Mouse (Mus musculus) MEL-GATA-1-ER (cell line): ENCODE data around the gene Caap1.

Experiments
- DNase-seq: peaks from one replicate; pipeline ENCODE4 v3.0.0-alpha.2; 2012; ENCODE audit warnings: low read depth; ENCODE audit errors: extremely low read depth

Gene Caap1

DNA sequence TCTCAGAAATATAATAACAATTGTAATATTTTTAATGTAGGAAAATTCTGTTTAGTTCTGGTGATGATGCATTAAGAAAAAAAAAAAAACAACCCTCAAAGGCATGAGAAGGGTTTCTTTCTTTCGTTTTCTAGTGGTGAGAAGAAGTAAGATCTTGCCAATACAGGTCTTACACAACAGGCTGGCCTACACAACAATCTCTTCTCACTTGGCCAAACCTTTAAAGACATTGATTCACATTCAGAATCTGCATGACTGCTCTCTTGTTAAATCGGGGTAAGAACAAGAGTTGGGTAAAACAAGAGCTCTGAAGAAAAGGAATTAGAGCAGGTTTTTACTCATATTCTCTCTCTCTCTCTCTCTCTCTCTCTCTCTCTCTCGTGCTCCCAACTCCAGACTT lies 41.2 kb downstream of the Caap1 start:
- DNase-seq: no peak

DNA sequence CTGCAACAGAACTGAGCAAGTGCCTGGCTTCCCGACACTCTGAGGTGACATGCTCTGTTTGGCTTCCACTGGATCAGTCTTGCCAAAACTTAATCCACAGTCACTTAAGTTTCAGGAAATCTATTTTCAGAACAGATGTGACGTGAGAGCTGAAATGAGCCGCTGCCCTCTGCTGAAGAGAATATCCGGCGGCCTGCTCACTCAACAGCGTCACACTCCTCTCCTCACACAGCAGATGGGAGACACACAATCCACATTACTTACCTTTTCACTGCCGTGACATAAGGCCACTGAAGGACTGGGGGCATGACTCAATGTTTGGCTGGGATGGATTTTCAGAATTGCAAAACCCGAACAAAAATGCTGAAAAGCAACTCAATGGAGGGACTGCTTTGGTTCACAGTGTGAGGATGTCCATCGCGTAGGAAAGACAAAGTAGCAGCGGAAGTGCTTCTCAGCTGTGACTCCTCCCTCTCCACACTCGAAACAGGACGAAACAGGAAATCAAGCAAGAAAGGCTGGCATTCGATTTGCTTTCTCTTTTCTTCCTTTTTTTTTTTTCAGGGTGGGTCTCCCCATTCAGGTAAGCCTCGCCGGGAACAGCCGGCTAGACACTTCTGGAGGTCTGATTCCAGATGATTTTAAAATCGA lies 79.7 kb downstream of the Caap1 start:
- DNase-seq: no peak

DNA sequence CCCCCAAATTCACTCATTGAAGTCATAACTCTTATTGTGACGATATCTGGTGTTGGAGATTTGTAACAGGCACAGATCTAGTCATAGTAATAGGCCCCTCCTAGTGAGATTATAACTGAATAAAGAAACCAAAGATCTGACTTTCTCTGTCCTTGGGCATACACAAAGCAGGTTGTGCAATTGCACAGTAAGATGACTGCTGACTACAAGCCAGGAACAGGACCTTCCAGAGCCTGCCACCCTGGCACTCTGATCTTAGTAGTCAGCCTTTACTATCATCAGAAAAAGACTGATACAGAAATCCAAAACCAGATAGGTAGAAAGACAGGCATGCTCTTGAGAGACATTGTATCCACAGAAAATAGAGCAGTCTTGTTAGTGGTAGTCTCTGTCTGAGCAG lies 83.3 kb downstream of the Caap1 start:
- no peak for DNase-seq

DNA sequence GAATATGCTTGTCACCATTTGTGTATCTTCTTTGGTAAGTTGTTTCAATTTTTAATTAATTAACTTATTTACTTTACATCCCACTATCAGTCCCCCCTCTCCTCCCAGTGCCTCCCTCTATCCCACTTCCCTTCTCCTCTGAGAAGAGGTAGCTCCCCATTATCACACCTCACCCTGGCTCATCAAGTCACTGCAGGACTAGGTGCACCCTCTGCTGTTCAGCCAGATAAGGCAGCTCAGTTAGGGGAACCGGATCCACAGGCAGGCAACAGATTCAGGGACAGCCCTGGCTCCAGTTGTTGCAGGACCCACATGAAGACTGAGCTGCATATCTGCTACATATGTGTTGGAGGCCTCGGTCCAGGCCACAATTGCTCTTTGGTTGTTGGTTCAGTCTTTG lies 97.2 kb downstream of the Caap1 start:
- DNase-seq: peak; percentile 56

DNA sequence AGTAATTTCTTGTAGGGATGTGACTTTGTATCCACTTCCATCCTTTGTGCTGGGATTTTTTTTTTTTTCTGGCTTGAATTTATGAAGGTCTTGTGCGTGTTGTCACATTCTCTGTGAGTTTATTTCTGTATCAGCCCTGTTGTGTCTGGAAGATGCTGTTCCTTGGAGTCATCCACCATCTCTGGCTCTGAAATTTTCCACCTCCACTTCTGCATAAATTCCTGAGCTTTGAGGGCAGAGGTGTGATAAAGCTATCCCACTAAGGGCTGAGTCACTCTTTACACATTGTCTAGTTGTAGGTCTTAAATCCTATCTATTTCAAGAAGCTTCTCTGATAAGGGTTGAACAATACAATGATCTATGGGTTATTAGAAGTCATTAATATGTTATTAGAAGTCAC lies 101.7 kb downstream of the Caap1 start:
- no peak for DNase-seq
